Mouse (Mus musculus): ENCODE results near the gene Tnfrsf21. TPM values are rescaled to one million over a fixed set of nuclear protein-coding genes. Genes with fewer than 3 reads are reported as not detected.

Tnfrsf21 gene
- polyA plus RNA-seq, 1 experiment from 2014 or later = 26.8 TPM

GRCm38 (mm10) chr17:43097101-43097688 is 80.8 kb downstream of the Tnfrsf21 start:
- Histone ChIP-seq H3K4me1 (no peaks in the 10 kb centered on the region), H3K27ac (no peak overlapping the region), H3K27me3 (ENCODE audit: poor library complexity, severe bottlenecking) (no peaks in the 10 kb centered on the region), H3K4me3 (no peak overlapping the region), H3K9me3 (no peaks in the 10 kb centered on the region), H3K36me3 (replicated peaks) (no peaks in the 10 kb centered on the region)
- DNase-seq (ENCODE audit: extremely low spot score, low spot score) = no peak
- WGBS = 81% methylated on average over 4 of the region's 4 CpGs

DNA sequence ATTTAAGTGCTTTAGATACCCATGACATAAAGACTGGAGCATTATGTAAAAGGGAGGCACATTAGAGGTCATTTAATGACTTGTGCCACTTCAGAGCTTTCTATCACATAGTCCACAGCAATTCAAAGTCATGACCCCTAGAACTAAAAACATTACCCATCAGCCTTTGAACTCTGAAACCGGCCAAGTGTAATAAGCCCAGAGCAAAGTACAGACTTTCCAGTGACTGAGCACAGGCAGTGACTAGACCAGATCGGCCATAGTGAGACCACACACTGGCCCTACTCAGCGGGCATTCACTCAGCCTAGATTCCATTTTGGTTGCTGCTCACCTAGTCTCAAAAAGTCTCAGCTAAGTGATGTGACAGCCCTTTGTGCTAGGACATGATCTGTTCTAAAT is 89.8 kb downstream of the Tnfrsf21 start:
- no peaks in the 10 kb centered on the region for H3K36me3 ChIP-seq (replicated peaks)
- H3K9me3 ChIP-seq = no peaks in the 10 kb centered on the region
- no peaks in the 10 kb centered on the region for H3K27me3 ChIP-seq (ENCODE audit: poor library complexity, severe bottlenecking)
- no peaks in the 10 kb centered on the region for H3K4me1 ChIP-seq
- WGBS = 76% methylated on average over 3 of the region's 3 CpGs
- H3K4me3 ChIP-seq = no peak overlapping the region
- no peak for DNase-seq (ENCODE audit: extremely low spot score, low spot score)
- H3K27ac ChIP-seq = no peak overlapping the region

DNA sequence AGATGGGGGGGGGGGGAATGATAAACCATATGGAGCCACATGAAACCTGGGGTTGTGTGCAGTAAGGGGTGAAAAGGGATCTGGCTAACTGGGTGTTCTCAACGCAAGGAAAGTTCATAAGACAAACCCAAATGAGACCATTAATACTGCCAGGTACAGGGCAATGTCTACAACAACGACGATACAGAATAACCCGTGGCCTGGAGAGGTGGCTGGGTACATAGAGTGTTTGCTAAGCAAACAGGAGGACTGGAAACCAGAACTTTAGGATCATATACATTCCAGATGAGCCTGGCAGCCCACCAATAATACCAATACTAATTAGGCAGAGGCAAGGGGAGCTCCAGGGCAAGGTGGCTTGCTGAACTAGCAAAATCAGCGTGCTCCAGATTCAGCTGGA is 91.0 kb downstream of the Tnfrsf21 start:
- Histone ChIP-seq H3K36me3 (replicated peaks) (no peaks in the 10 kb centered on the region), H3K4me1 (no peaks in the 10 kb centered on the region), H3K27ac (no peak overlapping the region), H3K9me3 (no peaks in the 10 kb centered on the region), H3K4me3 (no peak overlapping the region), H3K27me3 (ENCODE audit: poor library complexity, severe bottlenecking) (no peaks in the 10 kb centered on the region)
- DNase-seq (ENCODE audit: extremely low spot score, low spot score) = no peak
- 93% methylated on average over 5 of the region's 5 CpGs for whole genome bisulfite sequencing

DNA sequence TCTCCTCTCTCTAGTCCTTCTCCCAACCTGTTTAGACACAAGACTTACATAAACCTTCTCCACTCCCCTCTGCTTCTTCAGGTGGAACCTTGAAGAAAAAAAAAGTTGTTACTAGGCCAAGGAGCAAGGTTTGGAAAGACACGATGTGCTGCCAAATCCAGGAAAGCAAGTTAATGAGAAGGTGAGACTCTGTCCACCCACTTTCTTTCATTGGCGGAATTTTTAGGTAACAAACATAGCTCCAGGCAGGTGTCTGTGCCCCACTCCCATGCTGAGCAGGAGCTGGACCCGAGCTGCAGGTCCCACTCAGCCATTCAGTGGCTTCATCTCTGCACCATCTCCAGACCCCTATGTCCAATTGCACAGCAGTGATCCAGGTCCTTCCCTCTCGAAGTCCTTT is 93.1 kb downstream of the Tnfrsf21 start:
- no peaks in the 10 kb centered on the region for H3K27me3 ChIP-seq (ENCODE audit: poor library complexity, severe bottlenecking)
- WGBS = 78% methylated on average over 4 of the region's 4 CpGs
- no peaks in the 10 kb centered on the region for H3K9me3 ChIP-seq
- H3K4me1 ChIP-seq = no peaks in the 10 kb centered on the region
- H3K36me3 ChIP-seq (replicated peaks) = no peaks in the 10 kb centered on the region
- H3K27ac ChIP-seq = no peak overlapping the region
- DNase-seq (ENCODE audit: extremely low spot score, low spot score) = no peak
- no peak overlapping the region for H3K4me3 ChIP-seq

- DNase-seq (ENCODE audit: extremely low spot score, low spot score) = no peak
- H3K27ac ChIP-seq = no peak overlapping the region
- H3K27me3 ChIP-seq (ENCODE audit: poor library complexity, severe bottlenecking) = no peaks in the 10 kb centered on the region
- H3K9me3 ChIP-seq = no peaks in the 10 kb centered on the region
- no peaks in the 10 kb centered on the region for H3K4me1 ChIP-seq
- H3K4me3 ChIP-seq = no peak overlapping the region
- whole genome bisulfite sequencing = 76% methylated on average over 9 of the region's 9 CpGs
- no peaks in the 10 kb centered on the region for H3K36me3 ChIP-seq (replicated peaks)
Measured at GRCm38 (mm10) chr17:43110168-43110885, 94.0 kb downstream of the Tnfrsf21 start.

DNA sequence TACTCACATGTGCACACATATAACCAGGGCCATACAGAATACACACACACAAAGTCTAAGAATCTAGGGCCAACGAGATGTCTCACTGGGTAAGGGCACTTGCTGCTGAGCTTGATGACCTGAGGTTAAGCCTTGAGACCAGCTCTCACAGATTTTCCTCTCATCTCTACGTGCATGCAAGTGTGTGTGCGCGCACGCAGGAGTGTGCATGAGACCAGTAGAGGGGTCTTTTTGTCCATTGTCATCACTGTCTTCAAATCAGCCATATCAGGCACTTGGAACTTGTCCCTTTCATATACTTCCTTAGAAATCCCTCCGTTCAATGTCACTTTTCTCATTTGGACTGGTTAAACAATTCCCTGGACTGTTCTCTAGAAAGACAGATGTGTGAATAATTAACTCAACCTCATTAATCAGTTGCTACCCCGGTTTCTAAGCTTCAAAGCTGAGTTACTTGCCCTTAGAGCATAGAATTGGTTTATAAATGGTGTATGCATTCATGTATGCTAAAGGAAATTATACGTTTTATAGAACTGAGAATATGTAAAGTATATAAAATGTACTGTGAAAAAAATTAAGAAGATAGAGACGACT is 97.1 kb downstream of the Tnfrsf21 start:
- Histone ChIP-seq H3K4me3 (no peak overlapping the region), H3K27ac (no peak overlapping the region), H3K9me3 (no peaks in the 10 kb centered on the region), H3K4me1 (no peaks in the 10 kb centered on the region), H3K36me3 (replicated peaks) (no peaks in the 10 kb centered on the region), H3K27me3 (ENCODE audit: poor library complexity, severe bottlenecking) (no peaks in the 10 kb centered on the region)
- WGBS = 84% methylated on average over 9 of the region's 9 CpGs
- DNase-seq (ENCODE audit: extremely low spot score, low spot score) = no peak

- Histone ChIP-seq H3K27me3 (ENCODE audit: poor library complexity, severe bottlenecking) (no peaks in the 10 kb centered on the region), H3K27ac (no peak overlapping the region), H3K9me3 (no peaks in the 10 kb centered on the region), H3K4me3 (no peak overlapping the region), H3K4me1 (no peaks in the 10 kb centered on the region), H3K36me3 (replicated peaks) (no peaks in the 10 kb centered on the region)
- DNase-seq (ENCODE audit: extremely low spot score, low spot score) = no peak
- 86% methylated on average over 8 of the region's 8 CpGs for WGBS
Measured at GRCm38 (mm10) chr17:43114086-43114581, 97.8 kb downstream of the Tnfrsf21 start.

DNA sequence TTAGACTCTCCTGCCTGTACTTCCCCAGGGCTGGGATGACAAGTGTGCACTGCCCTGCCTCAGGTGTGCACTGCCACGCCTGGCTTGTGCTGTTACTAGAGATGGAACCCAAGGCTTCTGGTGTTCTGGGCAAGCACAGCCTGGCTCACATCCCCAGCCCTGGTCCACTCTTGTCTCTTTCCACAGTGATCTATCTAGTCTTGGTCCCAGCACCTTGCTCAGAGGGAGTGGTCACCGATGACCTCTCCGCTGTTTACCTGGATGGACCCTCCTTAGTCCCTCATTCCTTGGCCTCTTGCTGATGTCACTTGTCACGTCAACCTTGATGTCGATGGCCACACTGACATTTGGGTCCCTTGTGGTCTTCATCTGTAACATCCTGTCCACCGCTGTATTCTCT is 98.6 kb downstream of the Tnfrsf21 start:
- Histone ChIP-seq H3K36me3 (replicated peaks) (no peaks in the 10 kb centered on the region), H3K4me3 (no peak overlapping the region), H3K9me3 (no peaks in the 10 kb centered on the region), H3K27ac (no peak overlapping the region), H3K4me1 (no peaks in the 10 kb centered on the region), H3K27me3 (ENCODE audit: poor library complexity, severe bottlenecking) (no peaks in the 10 kb centered on the region)
- WGBS = 95% methylated on average over 6 of the region's 6 CpGs
- DNase-seq (ENCODE audit: extremely low spot score, low spot score) = no peak

- no peaks in the 10 kb centered on the region for H3K27me3 ChIP-seq (ENCODE audit: poor library complexity, severe bottlenecking)
- no peak overlapping the region for H3K27ac ChIP-seq
- no peak for DNase-seq (ENCODE audit: extremely low spot score, low spot score)
- H3K9me3 ChIP-seq = no peaks in the 10 kb centered on the region
- no peaks in the 10 kb centered on the region for H3K36me3 ChIP-seq (replicated peaks)
- 89% methylated on average over 10 of the region's 10 CpGs for WGBS
- H3K4me3 ChIP-seq = no peak overlapping the region
- H3K4me1 ChIP-seq = no peaks in the 10 kb centered on the region
Measured at GRCm38 (mm10) chr17:43116748-43117147, 100.4 kb downstream of the Tnfrsf21 start.

- H3K9me3 ChIP-seq = no peaks in the 10 kb centered on the region
- no peak overlapping the region for H3K27ac ChIP-seq
- H3K4me3 ChIP-seq = no peak overlapping the region
- no peaks in the 10 kb centered on the region for H3K27me3 ChIP-seq (ENCODE audit: poor library complexity, severe bottlenecking)
- no peaks in the 10 kb centered on the region for H3K36me3 ChIP-seq (replicated peaks)
- WGBS = 90% methylated on average over 12 of the region's 12 CpGs
- H3K4me1 ChIP-seq = no peaks in the 10 kb centered on the region
- DNase-seq (ENCODE audit: extremely low spot score, low spot score) = no peak
Measured at GRCm38 (mm10) chr17:43119446-43119845, 103.1 kb downstream of the Tnfrsf21 start.

DNA sequence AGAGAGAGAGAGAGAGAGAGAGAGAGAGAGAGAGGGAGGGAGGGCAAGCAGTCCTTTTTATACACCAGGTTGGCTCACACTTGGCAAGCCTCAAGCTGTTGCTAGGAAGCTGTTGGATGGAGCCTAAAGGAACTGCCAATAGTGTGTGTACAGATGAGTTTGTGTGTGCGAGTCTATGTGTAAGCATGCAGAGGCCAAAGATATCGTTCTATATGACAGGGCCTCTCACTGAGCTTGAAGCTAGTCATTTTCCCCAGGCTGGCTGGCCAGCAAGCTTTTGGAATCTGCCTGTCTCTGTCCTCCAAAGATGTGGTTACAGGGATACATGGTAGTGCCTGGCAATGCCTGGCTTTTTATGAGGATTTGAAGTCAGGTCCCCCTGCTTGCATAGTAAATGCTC is 104.7 kb downstream of the Tnfrsf21 start:
- H3K4me3 ChIP-seq = no peak overlapping the region
- H3K36me3 ChIP-seq (replicated peaks) = no peaks in the 10 kb centered on the region
- H3K9me3 ChIP-seq = no peaks in the 10 kb centered on the region
- DNase-seq (ENCODE audit: extremely low spot score, low spot score) = no peak
- no peaks in the 10 kb centered on the region for H3K27me3 ChIP-seq (ENCODE audit: poor library complexity, severe bottlenecking)
- no peak overlapping the region for H3K27ac ChIP-seq
- no peaks in the 10 kb centered on the region for H3K4me1 ChIP-seq
- WGBS = 86% methylated on average over 2 of the region's 2 CpGs

GRCm38 (mm10) chr17:43128305-43128704 is 112.0 kb downstream of the Tnfrsf21 start:
- no peaks in the 10 kb centered on the region for H3K9me3 ChIP-seq
- H3K4me3 ChIP-seq = no peak overlapping the region
- DNase-seq (ENCODE audit: extremely low spot score, low spot score) = no peak
- no peaks in the 10 kb centered on the region for H3K36me3 ChIP-seq (replicated peaks)
- WGBS = 89% methylated on average over 3 of the region's 3 CpGs
- no peaks in the 10 kb centered on the region for H3K4me1 ChIP-seq
- no peak overlapping the region for H3K27ac ChIP-seq
- H3K27me3 ChIP-seq (ENCODE audit: poor library complexity, severe bottlenecking) = no peaks in the 10 kb centered on the region

DNA sequence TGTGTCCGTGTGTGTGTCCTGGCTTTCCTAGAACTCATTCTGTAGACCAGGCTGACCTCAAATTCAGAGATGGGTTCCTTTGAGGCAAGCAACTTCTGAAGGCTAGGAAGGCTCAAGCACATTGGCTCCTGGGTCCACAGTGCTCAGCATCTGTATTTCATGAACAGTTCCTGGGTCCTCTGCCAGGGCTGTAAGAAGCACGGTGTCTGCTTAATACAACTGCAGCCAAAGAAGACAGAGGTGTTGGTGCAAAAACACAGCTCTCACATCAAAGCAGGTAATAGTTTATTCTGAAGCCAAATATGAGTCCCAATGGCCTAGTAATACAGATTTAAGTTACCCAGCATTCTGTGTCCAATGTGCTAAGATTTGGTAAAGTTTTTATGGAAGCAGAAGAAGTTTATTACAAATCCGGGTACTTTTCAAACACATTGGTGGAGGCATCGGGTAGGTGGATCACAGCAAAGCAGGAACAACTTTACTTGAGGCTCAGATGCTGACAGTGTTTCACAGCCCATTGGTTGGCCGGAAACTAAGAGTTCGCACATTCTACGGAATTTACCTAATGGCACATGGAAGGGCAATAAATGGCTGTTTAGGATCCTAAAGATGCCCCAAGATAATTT is 112.7 kb downstream of the Tnfrsf21 start:
- Histone ChIP-seq H3K27ac (no peak overlapping the region), H3K4me1 (no peaks in the 10 kb centered on the region), H3K27me3 (ENCODE audit: poor library complexity, severe bottlenecking) (no peaks in the 10 kb centered on the region), H3K36me3 (replicated peaks) (no peaks in the 10 kb centered on the region), H3K4me3 (no peak overlapping the region), H3K9me3 (no peaks in the 10 kb centered on the region)
- 92% methylated on average over 7 of the region's 7 CpGs for WGBS
- DNase-seq (ENCODE audit: extremely low spot score, low spot score) = no peak
